Mouse (Mus musculus): ENCODE results near the gene Serpinb6a. TPM values are rescaled to one million over a fixed set of nuclear protein-coding genes. Genes with fewer than 3 reads are reported as not detected.
A peak's percentile ranks its signal among the peaks of the same experiment; 100 is the strongest.

Serpinb6a gene
- polyA plus RNA-seq, 1 experiment from 2014 or later = 85.1 TPM

DNA sequence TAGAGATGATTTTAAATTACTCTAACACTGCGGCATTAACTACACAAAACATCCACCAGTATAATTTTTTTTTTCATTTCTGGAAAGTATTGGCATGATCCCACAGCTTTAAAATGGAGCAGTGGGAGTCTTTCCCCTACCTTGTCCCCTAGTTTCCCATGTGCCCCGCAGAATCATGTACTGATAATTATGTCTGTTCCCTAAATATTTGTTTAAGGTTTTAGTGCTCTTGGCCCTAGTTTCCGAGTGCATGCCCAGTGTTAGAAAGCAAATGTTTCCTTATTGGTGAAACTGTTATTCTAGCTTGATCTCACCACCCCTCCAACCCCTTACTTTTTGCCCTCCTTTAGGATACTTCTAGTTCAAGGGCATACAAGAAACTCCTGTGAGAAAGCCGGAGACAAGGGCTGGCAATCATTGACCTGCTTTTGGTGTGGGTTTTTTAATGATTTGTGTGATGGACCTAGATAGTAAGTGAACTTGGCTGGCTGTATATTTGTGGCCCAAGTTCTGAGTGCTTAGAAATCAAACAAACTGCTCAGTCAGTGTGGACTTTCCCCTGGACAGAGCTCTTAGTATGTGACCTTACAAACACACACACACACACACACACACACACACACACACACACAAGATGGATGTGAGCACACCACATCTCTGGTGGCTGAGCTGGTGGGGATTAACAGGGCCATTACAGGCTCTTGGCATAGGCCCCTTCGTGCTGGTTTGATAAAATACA is 43.1 kb upstream of the Serpinb6a start:
- no peak overlapping the region for H3K9ac ChIP-seq (ENCODE audit: low read depth, low read length)
- ATAC-seq (replicated peaks; ENCODE audit: low FRiP score, low read depth) = peak; percentile 83
- H3K9me3 ChIP-seq (replicated peaks; ENCODE audit: low read length) = no peaks in the 10 kb centered on the region
- no peak overlapping the region for H3K4me2 ChIP-seq (ENCODE audit: low read length)
- no peaks in the 10 kb centered on the region for H3K27me3 ChIP-seq (ENCODE audit: insufficient read depth, low read length)
- peaks cover 13% of the 10 kb centered on the region; the same call in 1 of the 2 replicates for H3K36me3 ChIP-seq (ENCODE audit: insufficient read depth, low read length)
- DNase-seq (ENCODE audit: low spot score) = peak; percentile 15
- TF ChIP-seq CTCF (IDR thresholded peaks at IDR 0.05; ENCODE audit: low read depth) = no peak
- H3K4me3 ChIP-seq (replicated peaks; ENCODE audit: low read depth, low read length) = no peak overlapping the region
- WGBS = 59% methylated on average over 5 of the region's 5 CpGs
- peak overlapping the region; percentile 3; the same call in 1 of the 2 replicates for H3K27ac ChIP-seq
- no peaks in the 10 kb centered on the region for H3K4me1 ChIP-seq (replicated peaks; ENCODE audit: insufficient read depth, low read length)

DNA sequence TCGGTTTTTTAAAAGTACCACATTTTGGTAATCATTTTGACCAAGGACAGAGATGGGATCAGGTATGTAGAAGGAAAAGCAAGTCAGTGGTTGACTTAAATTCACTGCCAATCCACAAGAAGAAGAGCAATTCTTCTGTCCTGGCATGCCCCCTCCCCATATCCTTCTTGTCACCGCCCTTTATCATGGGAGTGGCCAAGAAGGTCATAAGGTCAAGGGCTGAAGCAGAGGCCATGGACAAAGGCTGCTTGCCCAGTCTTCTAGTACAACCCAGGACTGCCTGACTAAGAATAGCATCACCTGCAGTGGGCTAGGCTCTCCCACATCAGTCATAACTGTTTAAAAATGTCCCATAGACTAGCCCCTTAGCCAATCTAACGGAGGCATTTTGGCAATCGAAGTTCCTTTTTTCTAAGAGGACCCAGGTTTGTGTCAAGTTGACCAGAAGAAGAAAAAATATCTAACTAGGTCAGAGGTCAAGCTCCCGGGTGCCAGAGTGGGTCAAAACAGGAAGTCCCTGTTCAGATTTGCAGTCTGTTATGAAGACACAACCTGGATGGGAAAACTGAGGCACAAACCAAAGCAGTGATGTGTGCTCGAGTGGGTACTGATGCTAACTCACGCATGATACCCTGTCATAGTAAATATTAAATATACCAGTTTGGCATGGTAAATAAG is 41.3 kb upstream of the Serpinb6a start:
- Histone ChIP-seq H3K36me3 (ENCODE audit: insufficient read depth, low read length) (peaks cover 6% of the 10 kb centered on the region; the same call in 1 of the 2 replicates), H3K9me3 (replicated peaks; ENCODE audit: low read length) (no peaks in the 10 kb centered on the region), H3K4me1 (replicated peaks; ENCODE audit: insufficient read depth, low read length) (no peaks in the 10 kb centered on the region), H3K4me2 (ENCODE audit: low read length) (no peak overlapping the region), H3K4me3 (replicated peaks; ENCODE audit: low read depth, low read length) (no peak overlapping the region), H3K27me3 (ENCODE audit: insufficient read depth, low read length) (no peaks in the 10 kb centered on the region), H3K27ac (no peak overlapping the region), H3K9ac (ENCODE audit: low read depth, low read length) (no peak overlapping the region)
- 73% methylated on average over 7 of the region's 7 CpGs for WGBS
- TF ChIP-seq CTCF (IDR thresholded peaks at IDR 0.05; ENCODE audit: low read depth) = no peak
- DNase-seq (ENCODE audit: low spot score) (no peak), ATAC-seq (replicated peaks; ENCODE audit: low FRiP score, low read depth) (no peak)

DNA sequence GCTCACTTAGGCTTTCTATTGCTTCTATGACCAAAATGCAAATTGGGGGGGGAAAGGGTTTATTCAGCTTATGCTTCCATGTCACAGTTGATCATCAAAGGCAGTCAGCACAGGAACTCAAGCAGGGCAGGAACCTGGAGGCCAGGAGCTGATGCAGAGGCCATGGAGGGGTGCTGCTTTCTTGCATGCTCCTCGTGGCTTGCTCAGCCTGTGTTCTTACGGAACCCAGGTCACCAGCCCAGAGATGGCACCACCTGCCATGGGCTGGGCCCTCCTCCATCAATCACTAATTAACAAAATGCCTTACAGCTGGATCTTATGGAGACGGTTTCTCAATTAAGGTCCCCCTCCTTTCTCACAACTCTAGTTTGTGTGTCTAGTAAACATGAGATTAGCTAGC is 37.5 kb upstream of the Serpinb6a start:
- H3K4me2 ChIP-seq (ENCODE audit: low read length) = no peak overlapping the region
- no peak overlapping the region for H3K4me3 ChIP-seq (replicated peaks; ENCODE audit: low read depth, low read length)
- H3K9me3 ChIP-seq (replicated peaks; ENCODE audit: low read length) = no peaks in the 10 kb centered on the region
- DNase-seq (ENCODE audit: low spot score) = no peak
- H3K27ac ChIP-seq = no peak overlapping the region
- no peak for TF ChIP-seq CTCF (IDR thresholded peaks at IDR 0.05; ENCODE audit: low read depth)
- no peak for ATAC-seq (replicated peaks; ENCODE audit: low FRiP score, low read depth)
- no peaks in the 10 kb centered on the region for H3K36me3 ChIP-seq (ENCODE audit: insufficient read depth, low read length)
- no peak overlapping the region for H3K9ac ChIP-seq (ENCODE audit: low read depth, low read length)
- no peaks in the 10 kb centered on the region for H3K4me1 ChIP-seq (replicated peaks; ENCODE audit: insufficient read depth, low read length)
- 81% methylated on average over 3 of the region's 3 CpGs for WGBS
- H3K27me3 ChIP-seq (ENCODE audit: insufficient read depth, low read length) = no peaks in the 10 kb centered on the region

DNA sequence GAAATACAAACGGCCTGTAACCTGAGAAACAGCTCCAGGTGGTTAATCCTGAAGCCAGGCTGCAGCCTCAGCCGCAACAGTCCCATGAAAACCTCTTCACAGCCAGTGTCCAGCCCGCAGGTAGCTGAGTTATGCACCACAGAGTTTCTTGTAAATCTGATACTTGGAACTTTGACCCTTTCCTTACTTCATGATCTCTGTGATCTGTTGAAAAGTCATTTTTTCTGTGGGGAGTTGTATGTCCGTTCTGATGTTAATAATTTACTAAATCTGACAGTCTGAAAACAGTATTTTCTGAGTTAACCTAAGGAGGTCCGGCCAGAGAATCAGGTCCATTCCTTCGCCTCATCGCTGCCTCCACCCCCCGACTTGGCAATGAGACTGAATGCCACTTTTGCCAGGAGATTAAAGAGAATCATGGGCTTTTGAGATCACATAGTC is 36.3 kb upstream of the Serpinb6a start:
- WGBS = 19% methylated on average over 8 of the region's 8 CpGs
- DNase-seq (ENCODE audit: low spot score) (peak; percentile 67), ATAC-seq (replicated peaks; ENCODE audit: low FRiP score, low read depth) (peak; percentile 51)
- TF ChIP-seq CTCF (IDR thresholded peaks at IDR 0.05; ENCODE audit: low read depth) = no peak
- Histone ChIP-seq H3K36me3 (ENCODE audit: insufficient read depth, low read length) (0 out of 2 replicates have a peak, but pooled peaks cover 3% of the 10 kb centered on the region), H3K4me3 (replicated peaks; ENCODE audit: low read depth, low read length) (peak overlapping the region; percentile 76; the same call in 1 of the 2 replicates), H3K4me2 (ENCODE audit: low read length) (peak overlapping the region; percentile 70), H3K27me3 (ENCODE audit: insufficient read depth, low read length) (no peaks in the 10 kb centered on the region), H3K27ac (peak overlapping the region; percentile 90), H3K9ac (ENCODE audit: low read depth, low read length) (0 out of 2 replicates have a peak overlapping the region, but pooled peaks have one; percentile 31), H3K4me1 (replicated peaks; ENCODE audit: insufficient read depth, low read length) (no peaks in the 10 kb centered on the region), H3K9me3 (replicated peaks; ENCODE audit: low read length) (no peaks in the 10 kb centered on the region)

DNA sequence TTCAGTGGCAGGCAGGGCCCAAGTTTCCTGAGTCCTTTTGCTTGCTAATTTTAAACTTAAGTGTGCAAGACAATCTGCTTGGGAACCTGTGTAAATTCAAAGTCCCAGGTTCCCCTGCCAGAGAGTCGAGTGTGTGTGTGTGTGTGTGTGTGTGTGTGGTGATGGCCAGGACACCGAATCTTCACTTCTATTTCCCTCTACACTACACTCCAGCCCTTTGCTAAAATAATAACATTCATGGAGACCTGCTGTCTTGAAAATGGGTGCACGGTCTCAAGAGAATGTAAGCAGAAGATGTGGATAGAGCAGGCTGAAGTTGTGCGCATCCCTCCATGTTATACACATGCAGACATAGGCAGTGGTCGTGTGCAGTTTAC is 35.5 kb upstream of the Serpinb6a start:
- Histone ChIP-seq H3K4me3 (replicated peaks; ENCODE audit: low read depth, low read length) (peak overlapping the region; percentile 76), H3K9ac (ENCODE audit: low read depth, low read length) (peak overlapping the region; percentile 92), H3K4me1 (replicated peaks; ENCODE audit: insufficient read depth, low read length) (no peaks in the 10 kb centered on the region), H3K9me3 (replicated peaks; ENCODE audit: low read length) (no peaks in the 10 kb centered on the region), H3K36me3 (ENCODE audit: insufficient read depth, low read length) (peaks cover 11% of the 10 kb centered on the region; the same call in 1 of the 2 replicates), H3K27ac (peak overlapping the region; percentile 90), H3K27me3 (ENCODE audit: insufficient read depth, low read length) (no peaks in the 10 kb centered on the region), H3K4me2 (ENCODE audit: low read length) (peak overlapping the region; percentile 70)
- 33% methylated on average over 5 of the region's 5 CpGs for WGBS
- ATAC-seq (replicated peaks; ENCODE audit: low FRiP score, low read depth) (no peak), DNase-seq (ENCODE audit: low spot score) (peak; percentile 28)
- TF ChIP-seq CTCF (IDR thresholded peaks at IDR 0.05; ENCODE audit: low read depth) = no peak

DNA sequence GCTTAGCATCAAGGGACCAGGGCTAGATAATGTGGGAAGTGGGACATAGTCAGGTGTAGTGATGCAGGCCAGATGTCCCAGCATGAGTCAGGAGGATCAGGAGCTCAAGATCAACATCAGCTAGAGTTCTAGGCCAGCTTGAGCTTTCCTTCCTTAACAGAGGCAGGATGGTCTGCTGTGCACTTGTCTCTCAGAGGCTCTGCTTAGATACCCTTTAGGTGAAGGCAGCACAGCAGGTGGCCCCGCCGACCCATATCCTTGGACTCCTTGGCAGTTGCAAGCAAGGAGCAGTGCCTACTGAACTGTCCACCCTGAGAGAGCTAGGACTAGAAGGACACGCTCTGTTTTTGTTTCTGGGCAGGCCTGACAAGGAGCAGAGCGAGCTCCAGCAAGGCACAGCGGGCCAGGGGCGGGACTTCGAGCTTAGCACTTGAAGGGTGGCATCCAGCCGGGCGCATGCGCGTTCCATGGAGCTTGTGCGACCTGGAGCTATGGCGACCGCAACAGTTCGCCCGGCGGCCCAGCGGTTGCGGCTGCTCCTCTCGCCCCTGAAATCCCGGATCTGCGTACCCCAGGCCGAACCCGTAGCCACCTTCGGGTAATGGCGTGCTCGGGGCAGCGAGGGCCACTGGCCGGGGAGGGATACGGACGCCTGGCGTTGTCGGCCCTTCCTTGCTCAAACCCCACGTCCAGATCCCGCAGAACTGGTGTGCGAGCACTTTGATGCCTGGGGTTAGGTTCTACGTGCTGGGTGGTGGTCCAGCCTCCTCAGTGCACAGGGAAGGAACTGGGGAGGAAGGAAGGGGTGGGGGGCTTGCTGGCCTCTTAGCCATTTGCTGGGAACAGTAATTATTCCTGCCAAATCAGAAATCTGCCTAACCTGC is 34.8 kb upstream of the Serpinb6a start, which contains the start of gene Bphl:
Gene Bphl (plus strand): TSS at position 426 of the 884 bp plus-strand sequence.
- 1% methylated on average over 36 of the region's 37 CpGs for WGBS
- Histone ChIP-seq H3K27me3 (ENCODE audit: insufficient read depth, low read length) (no peaks in the 10 kb centered on the region), H3K9me3 (replicated peaks; ENCODE audit: low read length) (no peaks in the 10 kb centered on the region), H3K4me3 (replicated peaks; ENCODE audit: low read depth, low read length) (peak within 1 kb of the TSS; percentile 76), H3K9ac (ENCODE audit: low read depth, low read length) (peak within 1 kb of the TSS; percentile 92), H3K4me2 (ENCODE audit: low read length) (peak within 1 kb of the TSS; percentile 70), H3K4me1 (replicated peaks; ENCODE audit: insufficient read depth, low read length) (no peaks in the 10 kb centered on the region), H3K36me3 (ENCODE audit: insufficient read depth, low read length) (peaks cover 17% of the 10 kb centered on the region; the same call in 1 of the 2 replicates), H3K27ac (peak within 1 kb of the TSS; percentile 90)
- ATAC-seq (replicated peaks; ENCODE audit: low FRiP score, low read depth) (peak; percentile 89), DNase-seq (ENCODE audit: low spot score) (peak; percentile 96)
- no peak for TF ChIP-seq CTCF (IDR thresholded peaks at IDR 0.05; ENCODE audit: low read depth)

Measured in kidney, postnatal 0 days (tissue).